Mouse (Mus musculus) left cerebral cortex, adult 2 months (tissue): ENCODE results near the gene Bpifb5. TPM values are rescaled to one million over a fixed set of nuclear protein-coding genes. Genes with fewer than 3 reads are reported as not detected.
"Not testable (repeated sequence)": the region's sequence is repeated elsewhere in the genome, so short reads cannot be mapped to it uniquely, and the experiment has no call there.

Experiments
- DNase-seq, 2 experiments: peaks; one replicate each; pipeline ENCODE4 v3.0.0; 2021 to 2022; ENCODE audit warnings: low spot score in 2 of 2, mixed read lengths in 1 of 2; ENCODE audit errors: extremely low spot score in 1 of 2
- H3K27ac ChIP-seq: fragments of 200-600 bp; 2 replicates; pipeline ENCODE4 v1.8.1; 2022
- H3K4me3 ChIP-seq: fragments of 200-600 bp; 2 replicates; pipeline ENCODE4 v1.8.1; 2022
- CTCF ChIP-seq: fragments of 200-600 bp; IDR thresholded peaks from 2 replicates; pipeline ENCODE4 v1.8.1; 2022; ENCODE audit warnings: antibody characterized with exemption, mild to moderate bottlenecking, moderate library complexity
- intact Hi-C: fragments of 180-260 bp; cut with DNase I; formaldehyde crosslinking; loops from one replicate; pipeline ENCODE4 v1.15.1; 2025
- total RNA-seq, 2 experiments: library from RNA; stranded (reverse); gene quantifications; 2 replicates each; pipeline ENCODE4 v1.2.3; 2021

The Bpifb5 gene
- total RNA-seq, 2 experiments from 2014 or later: not detected

- intact Hi-C loops: no loop called here
- H3K27ac ChIP-seq: no peak overlapping the region
- no peak overlapping the region for H3K4me3 ChIP-seq
- no peak for TF ChIP-seq CTCF
- DNase-seq: no peak
Measured at GRCm38 (mm10) chr2:154204630-154205029, 18.9 kb upstream of the Bpifb5 start.

- DNase-seq: no peak
Measured at GRCm38 (mm10) chr2:154206908-154207307, 16.6 kb upstream of the Bpifb5 start.

GRCm38 (mm10) chr2:154209112-154209511, 14.4 kb upstream of the Bpifb5 start:
- intact Hi-C loops: loop anchor here (2.0 kb wide), 2 partner anchors 90 to 166 kb away; no protein-coding TSS in a partner anchor
- Histone ChIP-seq H3K4me3 (no peak overlapping the region), H3K27ac (no peak overlapping the region)
- TF ChIP-seq CTCF: peak; percentile 68
- DNase-seq: no peak

More at GRCm38 (mm10) chr2:154206908-154207307, 16.6 kb upstream of the Bpifb5 start:
- H3K27ac ChIP-seq: no peak overlapping the region
- intact Hi-C loops: no loop called here
- peak; percentile 55 for TF ChIP-seq CTCF
- H3K4me3 ChIP-seq: no peak overlapping the region

- no peak for TF ChIP-seq CTCF
- no peak overlapping the region for H3K27ac ChIP-seq
- intact Hi-C loops: no loop called here
Measured at GRCm38 (mm10) chr2:154211121-154211520, 12.4 kb upstream of the Bpifb5 start.

GRCm38 (mm10) chr2:154211881-154212280, 11.7 kb upstream of the Bpifb5 start:
- no peak overlapping the region for H3K4me3 ChIP-seq
- intact Hi-C loops: loop anchor here (1.0 kb wide), 1 partner anchor 31 kb away; no protein-coding TSS in a partner anchor
- peak overlapping the region; percentile 73 for H3K27ac ChIP-seq
- TF ChIP-seq CTCF: no peak
- DNase-seq: peak; percentile 47 to 68

More at GRCm38 (mm10) chr2:154211121-154211520, 12.4 kb upstream of the Bpifb5 start:
- no peak overlapping the region for H3K4me3 ChIP-seq
- DNase-seq: no peak

- no peak overlapping the region for H3K27ac ChIP-seq
- TF ChIP-seq CTCF: peak; percentile 84
- peak; percentile 61 to 68 for DNase-seq
- intact Hi-C loops: no loop called here
- H3K4me3 ChIP-seq: no peak overlapping the region
Measured at GRCm38 (mm10) chr2:154215191-154215590, 8.4 kb upstream of the Bpifb5 start.

GRCm38 (mm10) chr2:154219950-154220349, 3.6 kb upstream of the Bpifb5 start:
- Histone ChIP-seq H3K4me3 (no peak overlapping the region), H3K27ac (no peak overlapping the region)
- TF ChIP-seq CTCF: no peak
- intact Hi-C loops: no loop called here
- DNase-seq: no peak

- H3K27ac ChIP-seq: no peak overlapping the region
- intact Hi-C loops: no loop called here
Measured at GRCm38 (mm10) chr2:154223917-154224273, 353 bp downstream of the Bpifb5 start.

GRCm38 (mm10) chr2:154226991-154227390, 3.4 kb downstream of the Bpifb5 start:
- no peak for DNase-seq
- no peak overlapping the region for H3K27ac ChIP-seq
- intact Hi-C loops: no loop called here
- H3K4me3 ChIP-seq: no peak overlapping the region
- TF ChIP-seq CTCF: no peak

More at GRCm38 (mm10) chr2:154223917-154224273, 353 bp downstream of the Bpifb5 start:
- no peak overlapping the region for H3K4me3 ChIP-seq
- DNase-seq: no peak
- TF ChIP-seq CTCF: no peak

- DNase-seq: no peak
- Histone ChIP-seq H3K27ac (no peak overlapping the region), H3K4me3 (no peak overlapping the region)
- intact Hi-C loops: no loop called here
- no peak for TF ChIP-seq CTCF
Measured at GRCm38 (mm10) chr2:154227830-154228229, 4.3 kb downstream of the Bpifb5 start.

- intact Hi-C loops: no loop called here
- no peak overlapping the region for H3K4me3 ChIP-seq
- TF ChIP-seq CTCF: no peak
- no peak for DNase-seq
- H3K27ac ChIP-seq: no peak overlapping the region
Measured at GRCm38 (mm10) chr2:154233426-154233825, 9.9 kb downstream of the Bpifb5 start.

- no peak for TF ChIP-seq CTCF
- DNase-seq: no peak
- H3K27ac ChIP-seq: no peak overlapping the region
- H3K4me3 ChIP-seq: no peak overlapping the region
- intact Hi-C loops: no loop called here
Measured at GRCm38 (mm10) chr2:154240771-154241170, 17.2 kb downstream of the Bpifb5 start.

- H3K4me3 ChIP-seq, H3K27ac ChIP-seq, DNase-seq: not testable (repeated sequence)
- intact Hi-C loops: loop anchor here (1.0 kb wide), 1 partner anchor 30 kb away; no protein-coding TSS in a partner anchor
Measured at GRCm38 (mm10) chr2:154242726-154243125, 19.2 kb downstream of the Bpifb5 start.
